Mouse (Mus musculus): ENCODE measurements around the gene Acads.
"Not testable (repeated sequence)": the region's sequence is repeated elsewhere in the genome, so short reads cannot be mapped to it uniquely, and the experiment has no call there.

Gene Acads

GRCm38 (mm10) chr5:115118961-115119570, at the start of gene Acads:
TSS of gene Acads (minus strand) at chr5:115119346.
- DNase-seq (ENCODE audit: low spot score in 2 of 2): peak; percentile 84 to 87

- DNase-seq (ENCODE audit: low spot score in 2 of 2): peak; percentile 80 to 88
These were observed 48.2 kb upstream of the Acads start for GRCm38 (mm10) chr5:115167396-115167795.

GRCm38 (mm10) chr5:115166815-115167194, 47.7 kb upstream of the Acads start:
- DNase-seq (ENCODE audit: low spot score in 2 of 2): no peak

- DNase-seq (ENCODE audit: low spot score in 2 of 2): peak in 1 of 2 experiments; percentile 19
These were observed 47.0 kb upstream of the Acads start for GRCm38 (mm10) chr5:115165895-115166814.

- no peak for DNase-seq (ENCODE audit: low spot score in 2 of 2)
These were observed 46.2 kb upstream of the Acads start for GRCm38 (mm10) chr5:115165351-115165750.

GRCm38 (mm10) chr5:115164446-115164845, 45.3 kb upstream of the Acads start:
- not testable (repeated sequence) for DNase-seq (ENCODE audit: low spot score in 2 of 2)

- DNase-seq (ENCODE audit: low spot score in 2 of 2): peak; percentile 34 to 57
These were observed 44.4 kb upstream of the Acads start for GRCm38 (mm10) chr5:115163563-115163962.

GRCm38 (mm10) chr5:115161940-115162279, 42.8 kb upstream of the Acads start:
- DNase-seq (ENCODE audit: low spot score in 2 of 2): not testable (repeated sequence)

- DNase-seq (ENCODE audit: low spot score in 2 of 2): no peak
These were observed 42.2 kb upstream of the Acads start for GRCm38 (mm10) chr5:115161064-115161939.

GRCm38 (mm10) chr5:115160655-115161054, 41.5 kb upstream of the Acads start:
- DNase-seq (ENCODE audit: low spot score in 2 of 2): no peak

- DNase-seq (ENCODE audit: low spot score in 2 of 2): no peak
These were observed 40.0 kb upstream of the Acads start for GRCm38 (mm10) chr5:115159165-115159564.

GRCm38 (mm10) chr5:115158040-115158983, 39.2 kb upstream of the Acads start, which contains the start of gene Mlec:
TSS of gene Mlec (minus strand) at chr5:115158179.
- DNase-seq (ENCODE audit: low spot score in 2 of 2): peak; percentile 98

- peak; percentile 33 to 47 for DNase-seq (ENCODE audit: low spot score in 2 of 2)
These were observed 37.9 kb upstream of the Acads start for GRCm38 (mm10) chr5:115156933-115157589.

GRCm38 (mm10) chr5:115156401-115156800, 37.3 kb upstream of the Acads start:
- no peak for DNase-seq (ENCODE audit: low spot score in 2 of 2)

GRCm38 (mm10) chr5:115155831-115156230, 36.7 kb upstream of the Acads start:
- peak; percentile 23 to 38 for DNase-seq (ENCODE audit: low spot score in 2 of 2)

GRCm38 (mm10) chr5:115155156-115155631, 36.0 kb upstream of the Acads start:
- DNase-seq (ENCODE audit: low spot score in 2 of 2): no peak

- DNase-seq (ENCODE audit: low spot score in 2 of 2): no peak
These were observed 33.2 kb upstream of the Acads start for GRCm38 (mm10) chr5:115152132-115152956.

- DNase-seq (ENCODE audit: low spot score in 2 of 2): no peak
These were observed 32.3 kb upstream of the Acads start for GRCm38 (mm10) chr5:115151457-115151856.

GRCm38 (mm10) chr5:115150991-115151390, 31.8 kb upstream of the Acads start:
- no peak for DNase-seq (ENCODE audit: low spot score in 2 of 2)
